Mouse (Mus musculus) central nervous system, embryonic 11.5 days (tissue): Measurements from ENCODE around the gene Pfkfb3. TPM values are rescaled to one million over a fixed set of nuclear protein-coding genes. Genes with fewer than 3 reads are reported as not detected.

Source experiments
- polyA plus RNA-seq: library from polyadenylated mRNA; depleted of rRNA; stranded (reverse); fragments of >200 nt; gene quantifications from 2 replicates; pipeline ENCODE4 v1.2.3, GENCODE M21; 2012; rRNA removed

The Pfkfb3 gene
- polyA plus RNA-seq, result 19.7 and 20.7 TPM in 2 replicates

GRCm38 (mm10) chr2:11553471-11554400 lies at the start of gene Pfkfb3:
Pfkfb3 (minus strand) TSS chr2:11554077.

Other genes with a start within 250 kb of the Pfkfb3 start
- gene Rbm17, start 50.1 kb upstream of the Pfkfb3 start, polyA plus RNA-seq, result 230 and 311 TPM in 2 replicates
- gene Gm17490, start 72.2 kb upstream of the Pfkfb3 start, polyA plus RNA-seq, result not detected in 2 replicates
- gene Il2ra, start 88.7 kb upstream of the Pfkfb3 start, polyA plus RNA-seq, result not detected in 2 replicates
- 0.52 and 0.68 TPM in 2 replicates for gene Il15ra, start 151.2 kb upstream of the Pfkfb3 start, polyA plus RNA-seq
- gene Fbh1, start 223.5 kb upstream of the Pfkfb3 start, polyA plus RNA-seq, result 73.7 and 97.0 TPM in 2 replicates
- 147 and 160 TPM in 2 replicates for gene Ankrd16, start 223.8 kb upstream of the Pfkfb3 start, polyA plus RNA-seq